Comparison of ENCODE assay signal across 8 mouse cellular contexts in the genomic region with DNA sequence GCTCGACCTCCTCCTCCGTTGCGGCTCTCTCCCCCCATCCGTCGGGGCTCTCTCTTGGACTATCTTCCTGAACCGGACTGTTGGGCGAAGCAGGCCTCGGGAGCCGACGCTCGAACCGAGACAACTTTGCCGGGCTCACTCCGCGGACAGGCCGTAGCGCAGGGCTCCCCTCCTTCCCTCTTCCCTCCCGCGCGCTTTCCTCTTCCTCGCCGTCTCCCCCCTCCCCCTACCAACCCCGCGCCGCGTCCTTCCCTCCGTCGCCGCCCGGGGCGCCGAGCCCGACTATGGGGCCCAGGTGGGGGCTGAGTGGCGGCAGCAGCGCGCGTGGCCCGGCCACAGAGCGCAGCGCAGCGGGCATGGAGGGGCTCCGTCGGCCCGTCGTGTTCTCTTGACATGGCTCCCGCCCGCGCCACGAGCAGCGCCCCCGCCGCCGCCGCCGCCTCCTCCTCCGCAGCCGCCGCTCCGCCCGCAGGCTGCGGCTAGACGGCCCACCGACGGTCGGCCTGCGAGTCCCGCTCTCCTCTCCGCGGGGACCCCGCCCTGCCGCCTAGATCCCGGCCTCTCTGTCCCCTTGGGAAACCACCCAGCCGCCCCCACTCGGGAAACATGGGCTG. TPM values are rescaled to one million over a fixed set of nuclear protein-coding genes. Genes with fewer than 3 reads are reported as not detected.
A peak's percentile ranks its signal among the peaks of the same experiment; 100 is the strongest.
DNase-seq lines count a peak whose midpoint lies in the region; ATAC-seq and TF ChIP-seq lines count a peak whose summit lies in the region.

Gene BC005537, plus strand, starts transcription at position 350 of the 614 bp plus-strand sequence.

- H3K4me2 ChIP-seq in embryonic facial prominence, embryonic 15.5 days (replicated peaks) = peak within 1 kb of the TSS; percentile 65
- peak within 1 kb of the TSS; percentile 87 for H3K4me2 ChIP-seq in liver, postnatal 0 days (ENCODE audit: low read depth, low read length)
- peak within 1 kb of the TSS; percentile 86 for H3K4me2 ChIP-seq in neural tube, embryonic 15.5 days

- TF ChIP-seq CTCF in ES-Bruce4 (IDR thresholded peaks at IDR 0.05; ENCODE audit: low read depth, low read length) = no peak
- no peak; the same call in 1 of the 2 replicates for TF ChIP-seq CTCF in liver, postnatal 0 days (IDR thresholded peaks at IDR 0.05; ENCODE audit: low read depth)

- H3K27ac ChIP-seq in ES-Bruce4 (ENCODE audit: insufficient read depth, low read length) = peak within 1 kb of the TSS; percentile 69
- peak within 1 kb of the TSS; percentile 100 for H3K27ac ChIP-seq in embryonic facial prominence, embryonic 15.5 days (replicated peaks)
- peak within 1 kb of the TSS; percentile 99 for H3K27ac ChIP-seq in heart, embryonic 10.5 days
- peak within 1 kb of the TSS; percentile 99 for H3K27ac ChIP-seq in liver, postnatal 0 days (ENCODE audit: low read depth)
- peak within 1 kb of the TSS; percentile 98 for H3K27ac ChIP-seq in neural tube, embryonic 15.5 days (replicated peaks)

- H3K9me3 ChIP-seq in ES-Bruce4 (replicated peaks; ENCODE audit: control insufficient read depth, insufficient read depth, low read length, poor library complexity, severe bottlenecking) = no peaks in the 10 kb centered on the region
- H3K9me3 ChIP-seq in embryonic facial prominence, embryonic 15.5 days (replicated peaks) = no peaks in the 10 kb centered on the region
- H3K9me3 ChIP-seq in heart, embryonic 10.5 days = no peaks in the 10 kb centered on the region
- H3K9me3 ChIP-seq in liver, postnatal 0 days (ENCODE audit: low read length) = no peaks in the 10 kb centered on the region
- H3K9me3 ChIP-seq in neural tube, embryonic 15.5 days (replicated peaks) = no peaks in the 10 kb centered on the region

- H3K4me3 ChIP-seq in ES-Bruce4 (ENCODE audit: low read depth, low read length) = peak within 1 kb of the TSS; percentile 99
- peak within 1 kb of the TSS; percentile 97 for H3K4me3 ChIP-seq in embryonic facial prominence, embryonic 15.5 days (replicated peaks)
- H3K4me3 ChIP-seq in heart, embryonic 10.5 days = peak within 1 kb of the TSS; percentile 100
- peak within 1 kb of the TSS; percentile 88 for H3K4me3 ChIP-seq in liver, postnatal 0 days (ENCODE audit: low read depth, low read length)
- H3K4me3 ChIP-seq in neural tube, embryonic 15.5 days (replicated peaks) = peak within 1 kb of the TSS; percentile 96

- under 1% methylated on average over 60 of the region's 74 CpGs for WGBS in embryonic facial prominence, embryonic 15.5 days
- WGBS in heart, embryonic 10.5 days = 2% methylated on average over 64 of the region's 74 CpGs
- WGBS in liver, postnatal 0 days (ENCODE audit: insufficient replicate concordance) = 1% methylated on average over 63 of the region's 74 CpGs
- under 1% methylated on average over 56 of the region's 74 CpGs for WGBS in neural tube, embryonic 15.5 days

- TF ChIP-seq EP300 in ES-Bruce4 (IDR thresholded peaks at IDR 0.05; ENCODE audit: insufficient read depth, low read depth, low read length) = no peak
- no peak for TF ChIP-seq EP300 in liver, postnatal 0 days (IDR thresholded peaks at IDR 0.05; ENCODE audit: low read depth)

- H3K36me3 ChIP-seq in ES-Bruce4 (ENCODE audit: control insufficient read depth, insufficient read depth, low read length, poor library complexity, severe bottlenecking) = peaks cover 24% of the 10 kb centered on the region
- peaks cover 8% of the 10 kb centered on the region; the same call in 1 of the 2 replicates for H3K36me3 ChIP-seq in embryonic facial prominence, embryonic 15.5 days
- H3K36me3 ChIP-seq in heart, embryonic 10.5 days = peaks cover 15% of the 10 kb centered on the region; the same call in 1 of the 2 replicates
- H3K36me3 ChIP-seq in liver, postnatal 0 days (replicated peaks; ENCODE audit: insufficient read depth, low read length) = peaks cover 16% of the 10 kb centered on the region
- H3K36me3 ChIP-seq in neural tube, embryonic 15.5 days = peaks cover 4% of the 10 kb centered on the region

- DNase-seq in adrenal gland, adult 2 months = no peak
- peak; percentile 92 for DNase-seq in heart, embryonic 10.5 days (ENCODE audit: low spot score)
- DNase-seq in kidney, postnatal 25 days = peak; percentile 29 to 68
- peak; percentile 76 for DNase-seq in liver, postnatal 0 days
- DNase-seq in adipocyte (ENCODE audit: low spot score) = no peak

- H3K27me3 ChIP-seq in ES-Bruce4 (ENCODE audit: control insufficient read depth, insufficient read depth, low read length, poor library complexity, severe bottlenecking) = no peaks in the 10 kb centered on the region
- H3K27me3 ChIP-seq in embryonic facial prominence, embryonic 15.5 days = no peaks in the 10 kb centered on the region
- H3K27me3 ChIP-seq in heart, embryonic 10.5 days (ENCODE audit: insufficient read depth, poor library complexity, severe bottlenecking) = no peaks in the 10 kb centered on the region
- H3K27me3 ChIP-seq in liver, postnatal 0 days (ENCODE audit: insufficient read depth, low read length) = no peaks in the 10 kb centered on the region
- no peaks in the 10 kb centered on the region for H3K27me3 ChIP-seq in neural tube, embryonic 15.5 days (replicated peaks)

- ATAC-seq in embryonic facial prominence, embryonic 15.5 days (ENCODE audit: insufficient number of reproducible peaks, low FRiP score, low TSS enrichment, low read depth) = peak; percentile 41
- peak; percentile 49 for ATAC-seq in liver, postnatal 0 days
- ATAC-seq in neural tube, embryonic 15.5 days (ENCODE audit: low FRiP score) = peak; percentile 58

- TF ChIP-seq POLR2A in ES-Bruce4 (IDR thresholded peaks at IDR 0.05; ENCODE audit: insufficient read depth, low read length) = no peak

- peak within 1 kb of the TSS; percentile 93 for H3K9ac ChIP-seq in ES-Bruce4 (ENCODE audit: low read depth, poor library complexity, severe bottlenecking)
- peak within 1 kb of the TSS; percentile 99 for H3K9ac ChIP-seq in embryonic facial prominence, embryonic 15.5 days
- peak within 1 kb of the TSS; percentile 97 for H3K9ac ChIP-seq in liver, postnatal 0 days (replicated peaks)
- peak within 1 kb of the TSS; percentile 92 for H3K9ac ChIP-seq in neural tube, embryonic 15.5 days (replicated peaks)

- no peaks in the 10 kb centered on the region for H3K4me1 ChIP-seq in ES-Bruce4 (ENCODE audit: control insufficient read depth, insufficient read depth, low read length)
- peaks cover 18% of the 10 kb centered on the region; the same call in 1 of the 2 replicates for H3K4me1 ChIP-seq in embryonic facial prominence, embryonic 15.5 days
- peaks cover 13% of the 10 kb centered on the region; the same call in 1 of the 2 replicates for H3K4me1 ChIP-seq in heart, embryonic 10.5 days
- peaks cover 18% of the 10 kb centered on the region for H3K4me1 ChIP-seq in liver, postnatal 0 days (ENCODE audit: insufficient read depth)
- H3K4me1 ChIP-seq in neural tube, embryonic 15.5 days = peaks cover 32% of the 10 kb centered on the region

RNA-seq across cellular contexts. Expression of gene BC005537, which starts in this region (rescaled TPM):
- polyA plus RNA-seq in ES-Bruce4 (2011; ENCODE audit: insufficient read depth, insufficient read length, low read depth, missing spikeins) = 78.9 and 92.7 TPM in 2 replicates
- 100 to 1,000 TPM; 161 to 170 TPM for total RNA-seq in adrenal gland, adult 2 months (2021)
- 56.8 and 70.6 TPM in 2 replicates for polyA plus RNA-seq in adrenal gland, adult 2 months (2012; rRNA removed)
- polyA plus RNA-seq in embryonic facial prominence, embryonic 15.5 days (2015; fragmentation: Nextera tagmentation; extraction: Ambion mirVana) = 14.4 and 16.0 TPM in 2 replicates
- polyA plus RNA-seq in heart, embryonic 10.5 days (2016; fragmentation: Nextera tagmentation; extraction: Ambion mirVana) = 8.0 and 10.4 TPM in 2 replicates
- polyA plus RNA-seq in liver, postnatal 0 days (2015; fragmentation: Nextera tagmentation; extraction: Ambion mirVana) = 10.4 and 10.6 TPM in 2 replicates
- polyA plus RNA-seq in neural tube, embryonic 15.5 days (2015; fragmentation: Nextera tagmentation; extraction: Ambion mirVana) = 16.0 and 20.0 TPM in 2 replicates

Comparison
In these comparisons a context has a peak if more than half of its experiments do, and no peak if none do; other contexts are left out.
1. DNase-seq: peak in heart, embryonic 10.5 days (single experiment), kidney, postnatal 25 days (2 of 2) and liver, postnatal 0 days (single experiment); none in adrenal gland, adult 2 months (single experiment) and adipocyte (single experiment).
2. Peak in every context shown above with its lines, with median percentiles within 50 percentile points of each other: H3K27ac ChIP-seq, H3K4me3 ChIP-seq, H3K9ac ChIP-seq, ATAC-seq and H3K4me2 ChIP-seq.